Mouse (Mus musculus): ENCODE measurements around the gene Nab1.

DNA sequence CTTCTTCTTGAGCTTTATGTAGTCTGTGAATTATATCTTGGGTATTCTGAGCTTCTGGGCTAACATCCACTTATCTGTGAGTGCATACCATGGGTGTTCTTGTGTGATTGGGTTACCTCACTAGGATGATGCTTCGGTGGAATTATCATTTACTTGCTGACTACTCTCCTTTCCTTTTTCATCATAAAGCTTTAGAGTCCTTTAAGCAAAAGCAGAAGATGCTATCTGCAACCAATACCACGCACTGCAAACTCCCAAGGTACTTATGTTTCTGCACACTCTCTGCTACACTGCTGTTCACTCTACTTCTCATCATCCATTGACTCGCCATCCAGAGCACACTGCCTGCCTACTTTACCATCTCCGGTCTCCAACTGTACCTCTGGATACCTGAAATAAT lies 15.5 kb downstream of the Nab1 start:
- TF ChIP-seq CTCF (IDR thresholded peaks at IDR 0.05; ENCODE audit: extremely low read depth, insufficient read length, insufficient replicate concordance, low read depth, low read length): no peak
- no peak for TF ChIP-seq POLR2A (IDR thresholded peaks at IDR 0.05; ENCODE audit: low read depth, low read length)
